Mouse (Mus musculus) heart, embryonic 14.5 days (tissue): ENCODE data around the gene Zswim5. TPM values are rescaled to one million over a fixed set of nuclear protein-coding genes. Genes with fewer than 3 reads are reported as not detected.

Experiments
- ATAC-seq: fragments of 200-750 bp; cut with Nextera tagmentation; 2 replicates; pipeline ENCODE4 v1.8.0; 2017; ENCODE audit warnings: low read depth, moderate TSS enrichment; ENCODE audit not compliant: insufficient number of reproducible peaks, insufficient read depth, low FRiP score
- H3K27ac ChIP-seq, 2 experiments: fragments of 200-500 bp in 1 of 2; fragments of 300-500 bp in 1 of 2; sonication (generic) in 1 of 2; replicated peaks in 1 of 2; 2 replicates each; pipeline ENCODE4 v1.5.1; 2012 to 2014; ENCODE audit warnings: low read depth in 2 of 2, low read length in 2 of 2, control low read depth in 1 of 2, mild to moderate bottlenecking in 1 of 2, mixed read lengths in 1 of 2; ENCODE audit not compliant: control insufficient read depth in 1 of 2, insufficient read depth in 1 of 2
- H3K27me3 ChIP-seq: fragments of 300-500 bp; sonication (generic); 2 replicates; pipeline ENCODE4 v1.6.1; 2014; ENCODE audit warnings: mild to moderate bottlenecking, low read length, control low read depth; ENCODE audit not compliant: control insufficient read depth, insufficient read depth
- H3K36me3 ChIP-seq: fragments of 300-500 bp; sonication (generic); 2 replicates; pipeline ENCODE4 v1.6.1; 2014; ENCODE audit warnings: mild to moderate bottlenecking, control low read depth, low read length, mixed read lengths; ENCODE audit not compliant: control insufficient read depth, insufficient read depth
- H3K4me1 ChIP-seq, 2 experiments: fragments of 200-500 bp in 1 of 2; fragments of 300-500 bp in 1 of 2; sonication (generic) in 1 of 2; 2 replicates each; pipeline ENCODE4 v1.6.1; 2012 to 2014; ENCODE audit warnings: low read length in 2 of 2, control low read depth in 1 of 2, mixed read lengths in 1 of 2; ENCODE audit not compliant: control insufficient read depth in 2 of 2, insufficient read depth in 2 of 2
- H3K4me2 ChIP-seq: fragments of 300-500 bp; sonication (generic); 2 replicates; pipeline ENCODE4 v1.6.1; 2014; ENCODE audit warnings: mild to moderate bottlenecking, low read length
- H3K4me3 ChIP-seq, 2 experiments: fragments of 200-500 bp in 1 of 2; fragments of 300-500 bp in 1 of 2; sonication (generic) in 1 of 2; 2 replicates each; pipeline ENCODE4 v1.5.1; 2012 to 2014; ENCODE audit warnings: low read length in 2 of 2, mild to moderate bottlenecking in 2 of 2, control low read depth in 1 of 2, low read depth in 1 of 2, moderate library complexity in 1 of 2; ENCODE audit not compliant: control insufficient read depth in 1 of 2, insufficient read depth in 1 of 2
- H3K9ac ChIP-seq: fragments of 300-500 bp; sonication (generic); 2 replicates; pipeline ENCODE4 v1.6.1; 2014; ENCODE audit warnings: mild to moderate bottlenecking, low read length
- H3K9me3 ChIP-seq: fragments of 300-500 bp; sonication (generic); 2 replicates; pipeline ENCODE4 v1.6.1; 2016; ENCODE audit warnings: low read length, control low read depth; ENCODE audit not compliant: control insufficient read depth
- whole genome bisulfite sequencing: fragments of 180-500 bp; shearing (Covaris S2); extraction: QIAGEN DNeasy Blood & Tissue Kit; methylation state at CpG from one replicate; pipeline ENCODE4 v1.1.7; 2014; 5-methylcytosine and 5-hydroxymethylcytosine counted together
- polyA plus RNA-seq: library from polyadenylated mRNA; unstranded; fragments of >200 nt; fragmentation: Nextera tagmentation; extraction: Ambion mirVana; gene quantifications from 2 replicates; pipeline ENCODE4 v1.2.1, GENCODE M21; 2014

Zswim5 gene
- polyA plus RNA-seq, 1 experiment from 2014 or later: 0.80 TPM

- Histone ChIP-seq H3K4me1 (no peaks in the 10 kb centered on the region), H3K36me3 (no peaks in the 10 kb centered on the region), H3K27ac (no peak overlapping the region), H3K4me2 (no peak overlapping the region), H3K9ac (no peak overlapping the region), H3K27me3 (peaks cover 7% of the 10 kb centered on the region), H3K4me3 (no peak overlapping the region), H3K9me3 (no peaks in the 10 kb centered on the region)
- ATAC-seq: no peak
- WGBS: 90% methylated on average over 3 of the region's 3 CpGs
Observed at GRCm38 (mm10) chr4:116844324-116844723, 32.9 kb upstream of the Zswim5 start.

- H3K4me2 ChIP-seq: no peak overlapping the region
- no peak overlapping the region for H3K9ac ChIP-seq
- H3K4me1 ChIP-seq: no peaks in the 10 kb centered on the region
- ATAC-seq: no peak
- no peaks in the 10 kb centered on the region for H3K27me3 ChIP-seq
- H3K27ac ChIP-seq: no peak overlapping the region
- H3K4me3 ChIP-seq: no peak overlapping the region
- no peaks in the 10 kb centered on the region for H3K36me3 ChIP-seq
- no peaks in the 10 kb centered on the region for H3K9me3 ChIP-seq
- WGBS: 73% methylated on average over 3 of the region's 3 CpGs
Observed at GRCm38 (mm10) chr4:116849901-116850300, 27.3 kb upstream of the Zswim5 start.

GRCm38 (mm10) chr4:116854286-116854685 is 22.9 kb upstream of the Zswim5 start:
- 20% methylated on average over 2 of the region's 2 CpGs for WGBS
- Histone ChIP-seq H3K9me3 (no peaks in the 10 kb centered on the region), H3K27me3 (no peaks in the 10 kb centered on the region), H3K4me3 (no peak overlapping the region), H3K4me2 (no peak overlapping the region), H3K27ac (no peak overlapping the region), H3K9ac (no peak overlapping the region), H3K4me1 (no peaks in the 10 kb centered on the region), H3K36me3 (no peaks in the 10 kb centered on the region)
- ATAC-seq: no peak

GRCm38 (mm10) chr4:116857203-116857602 is 20.0 kb upstream of the Zswim5 start:
- H3K4me2 ChIP-seq: no peak overlapping the region
- 91% methylated on average over 10 of the region's 10 CpGs for WGBS
- no peaks in the 10 kb centered on the region for H3K4me1 ChIP-seq
- no peak overlapping the region for H3K9ac ChIP-seq
- no peak overlapping the region for H3K4me3 ChIP-seq
- H3K27ac ChIP-seq: no peak overlapping the region
- no peaks in the 10 kb centered on the region for H3K27me3 ChIP-seq
- no peaks in the 10 kb centered on the region for H3K36me3 ChIP-seq
- no peak for ATAC-seq
- no peaks in the 10 kb centered on the region for H3K9me3 ChIP-seq

GRCm38 (mm10) chr4:116859711-116860110 is 17.5 kb upstream of the Zswim5 start:
- H3K4me2 ChIP-seq: no peak overlapping the region
- ATAC-seq: no peak
- no peaks in the 10 kb centered on the region for H3K4me1 ChIP-seq
- no peaks in the 10 kb centered on the region for H3K27me3 ChIP-seq
- WGBS: 65% methylated on average over 5 of the region's 5 CpGs
- no peak overlapping the region for H3K4me3 ChIP-seq
- no peak overlapping the region for H3K9ac ChIP-seq
- H3K9me3 ChIP-seq: no peaks in the 10 kb centered on the region
- no peak overlapping the region for H3K27ac ChIP-seq
- no peaks in the 10 kb centered on the region for H3K36me3 ChIP-seq

- Histone ChIP-seq H3K4me1 (no peaks in the 10 kb centered on the region), H3K36me3 (no peaks in the 10 kb centered on the region), H3K27me3 (no peaks in the 10 kb centered on the region), H3K9me3 (no peaks in the 10 kb centered on the region), H3K27ac (no peak overlapping the region), H3K4me3 (no peak overlapping the region), H3K4me2 (no peak overlapping the region), H3K9ac (no peak overlapping the region)
- WGBS: 45% methylated on average over 8 of the region's 8 CpGs
- no peak for ATAC-seq
Observed at GRCm38 (mm10) chr4:116862023-116862422, 15.2 kb upstream of the Zswim5 start.

- no peak for ATAC-seq
- no peaks in the 10 kb centered on the region for H3K27me3 ChIP-seq
- no peak overlapping the region for H3K9ac ChIP-seq
- no peak overlapping the region for H3K4me2 ChIP-seq
- H3K4me1 ChIP-seq: no peaks in the 10 kb centered on the region
- H3K27ac ChIP-seq: no peak overlapping the region
- no peaks in the 10 kb centered on the region for H3K9me3 ChIP-seq
- H3K36me3 ChIP-seq: no peaks in the 10 kb centered on the region
- H3K4me3 ChIP-seq: no peak overlapping the region
- WGBS: 67% methylated on average over 3 of the region's 3 CpGs
Observed at GRCm38 (mm10) chr4:116869898-116870297, 7.3 kb upstream of the Zswim5 start.

GRCm38 (mm10) chr4:116874595-116874994 is 2.6 kb upstream of the Zswim5 start:
- H3K4me3 ChIP-seq: no peak overlapping the region
- H3K36me3 ChIP-seq: no peaks in the 10 kb centered on the region
- 80% methylated on average over 4 of the region's 4 CpGs for WGBS
- no peak for ATAC-seq
- no peaks in the 10 kb centered on the region for H3K27me3 ChIP-seq
- no peaks in the 10 kb centered on the region for H3K9me3 ChIP-seq
- no peak overlapping the region for H3K27ac ChIP-seq
- no peak overlapping the region for H3K9ac ChIP-seq
- H3K4me1 ChIP-seq: peaks cover 0 to 6% of the 10 kb centered on the region in 2 experiments; a peak in 2 of 4 replicates
- H3K4me2 ChIP-seq: no peak overlapping the region
